Mouse (Mus musculus) brain, embryonic 14.5 days (tissue): Measurements from ENCODE around the gene Myo15b.

ENCODE experiments used
- CTCF ChIP-seq: fragments of 200-500 bp; IDR thresholded peaks from 2 replicates; pipeline ENCODE4 v1.5.1; 2012; ENCODE audit warnings: inconsistent platforms, mild to moderate bottlenecking, moderate library complexity, borderline replicate concordance; ENCODE audit not compliant: insufficient read depth, insufficient read length; ENCODE audit errors: extremely low read depth
- POLR2A ChIP-seq: fragments of 200-500 bp; IDR thresholded peaks from 2 replicates; pipeline ENCODE4 v1.6.1; 2012; ENCODE audit warnings: mild to moderate bottlenecking, inconsistent platforms, borderline replicate concordance; ENCODE audit not compliant: poor library complexity, insufficient read depth, insufficient read length, severe bottlenecking; ENCODE audit errors: extremely low read depth

GRCm38 (mm10) chr11:115877174-115877755 lies 19.1 kb downstream of the Myo15b start:
- TF ChIP-seq CTCF (no peak), POLR2A (no peak)
